8 mouse cellular contexts compared by ENCODE assay signal in genomic region chr12:79969346-79970226, GRCm38 (mm10).
DNase-seq lines count a peak whose midpoint lies in the region; ATAC-seq and TF ChIP-seq lines count a peak whose summit lies in the region.

No protein-coding gene starts in this region.

- peaks cover 6% of the 10 kb centered on the region; the same call in 1 of the 2 replicates for H3K4me1 ChIP-seq in cortical plate, adult 2 months (ENCODE audit: control insufficient read depth, insufficient read depth, low read length)
- H3K4me1 ChIP-seq in limb, embryonic 11.5 days (ENCODE audit: control insufficient read depth, insufficient read depth, low read length) = peaks cover 41% of the 10 kb centered on the region
- H3K4me1 ChIP-seq in neural tube, embryonic 13.5 days (replicated peaks) = peaks cover 68% of the 10 kb centered on the region

- peak overlapping the region; percentile 37; the same call in 1 of the 2 replicates for H3K9ac ChIP-seq in limb, embryonic 11.5 days (ENCODE audit: low read length)
- H3K9ac ChIP-seq in neural tube, embryonic 13.5 days = no peak overlapping the region

- H3K36me3 ChIP-seq in limb, embryonic 11.5 days (ENCODE audit: control insufficient read depth, insufficient read depth, low read length) = no peaks in the 10 kb centered on the region
- H3K36me3 ChIP-seq in neural tube, embryonic 13.5 days = no peaks in the 10 kb centered on the region

- TF ChIP-seq POLR2A in cortical plate, adult 2 months (IDR thresholded peaks at IDR 0.05; ENCODE audit: extremely low read depth, insufficient read depth, low read length) = no peak

- DNase-seq in layer of hippocampus, adult 11-12 months (ENCODE audit: low spot score) = peak; percentile 53
- DNase-seq in layer of hippocampus, adult 9-10 months (ENCODE audit: low spot score) = no peak
- peak; percentile 53 to 71 for DNase-seq in heart, postnatal 14 days
- no peak for DNase-seq in limb, embryonic 11.5 days (ENCODE audit: low spot score)
- DNase-seq in gastrocnemius, postnatal 36 days = no peak
- no peak for DNase-seq in cerebellum, adult 11-12 months

- intact Hi-C loops in heart, postnatal 14 days (cut with DNase I) = loop anchor here (2.0 kb wide), 1 partner anchor 141 kb away; no protein-coding TSS in a partner anchor
- intact Hi-C loops in gastrocnemius, postnatal 36 days (cut with DNase I) = loop anchor here (5.0 kb wide), 3 partner anchors 82 to 138 kb away; no protein-coding TSS in a partner anchor

- no peaks in the 10 kb centered on the region for H3K9me3 ChIP-seq in limb, embryonic 11.5 days (ENCODE audit: control insufficient read depth, low read length)
- H3K9me3 ChIP-seq in neural tube, embryonic 13.5 days = no peaks in the 10 kb centered on the region

- no peaks in the 10 kb centered on the region for H3K27me3 ChIP-seq in limb, embryonic 11.5 days (ENCODE audit: control insufficient read depth, insufficient read depth, low read length)
- H3K27me3 ChIP-seq in neural tube, embryonic 13.5 days = no peaks in the 10 kb centered on the region

- ATAC-seq in limb, embryonic 11.5 days (ENCODE audit: insufficient number of reproducible peaks, low FRiP score, low TSS enrichment, low read depth) = no peak
- peak; percentile 48 for ATAC-seq in neural tube, embryonic 13.5 days (ENCODE audit: low read depth)

- peak overlapping the region; percentile 94 for H3K27ac ChIP-seq in cortical plate, adult 2 months (ENCODE audit: insufficient read depth, low read length)
- H3K27ac ChIP-seq in limb, embryonic 11.5 days (replicated peaks; ENCODE audit: low read depth, low read length) = peak overlapping the region; percentile 85
- peak overlapping the region; percentile 90 for H3K27ac ChIP-seq in neural tube, embryonic 13.5 days (replicated peaks)

- no peak overlapping the region for H3K4me2 ChIP-seq in limb, embryonic 11.5 days (ENCODE audit: low read depth, severe bottlenecking)
- H3K4me2 ChIP-seq in neural tube, embryonic 13.5 days = no peak overlapping the region

- WGBS in limb, embryonic 11.5 days = 76% methylated on average over 3 of the region's 3 CpGs
- WGBS in neural tube, embryonic 13.5 days = 83% methylated on average over 3 of the region's 3 CpGs

- no peak overlapping the region for H3K4me3 ChIP-seq in cortical plate, adult 2 months (ENCODE audit: insufficient read depth, low read length)
- no peak overlapping the region for H3K4me3 ChIP-seq in limb, embryonic 11.5 days (ENCODE audit: low read depth, low read length)
- H3K4me3 ChIP-seq in neural tube, embryonic 13.5 days = no peak overlapping the region

- TF ChIP-seq CTCF in cortical plate, adult 2 months (IDR thresholded peaks at IDR 0.05; ENCODE audit: extremely low read depth, insufficient read depth, low read length) = peak; percentile 27; the same call in 1 of the 2 replicates

Comparison
In these comparisons a context has a peak if more than half of its experiments do, and no peak if none do; other contexts are left out.
1. DNase-seq: peak in layer of hippocampus, adult 11-12 months (single experiment) and heart, postnatal 14 days (2 of 2); none in layer of hippocampus, adult 9-10 months (single experiment), limb, embryonic 11.5 days (single experiment), gastrocnemius, postnatal 36 days (0 of 2) and cerebellum, adult 11-12 months (single experiment).
2. Peak in every context shown above with its lines, with median percentiles within 50 percentile points of each other: H3K27ac ChIP-seq.